Comparison of ENCODE assay signal across 8 mouse cellular contexts in the genomic region with DNA sequence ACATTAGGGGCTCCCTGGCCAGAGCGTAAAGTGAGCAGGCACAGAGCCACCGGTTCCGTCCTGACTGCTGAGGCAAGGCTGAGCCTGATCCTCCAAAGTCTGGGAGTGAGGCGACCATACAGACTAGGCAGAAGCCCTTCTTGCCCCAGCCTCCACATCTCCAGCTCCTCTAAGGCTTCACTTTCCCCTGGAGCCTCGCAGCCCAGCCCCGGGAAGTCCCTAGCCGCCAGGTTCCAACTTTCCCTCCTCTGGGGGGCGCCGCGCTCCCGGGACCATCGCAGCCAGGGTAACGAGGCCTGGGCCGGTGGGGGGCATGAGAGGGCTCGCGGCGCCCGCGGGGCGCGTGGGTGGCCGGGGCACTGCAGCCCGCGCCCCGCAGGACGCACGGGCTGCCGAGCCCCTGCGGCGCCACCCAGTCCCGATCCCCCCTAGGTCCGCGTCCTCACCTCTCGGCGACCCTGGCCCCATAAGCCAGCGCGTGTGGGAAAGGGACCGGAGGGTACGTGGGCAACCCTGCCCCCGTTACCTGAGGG. TPM values are rescaled to one million over a fixed set of nuclear protein-coding genes. Genes with fewer than 3 reads are reported as not detected.
DNase-seq lines count a peak whose midpoint lies in the region; ATAC-seq and TF ChIP-seq lines count a peak whose summit lies in the region.

No protein-coding gene starts in this region.

- H3K9me3 ChIP-seq in hindbrain, embryonic 16.5 days (ENCODE audit: control insufficient read depth, low read length): no peaks in the 10 kb centered on the region

- peak overlapping the region; percentile 99 for H3K4me3 ChIP-seq in gastrocnemius, adult 2 months
- peak overlapping the region; percentile 82 for H3K4me3 ChIP-seq in hindbrain, embryonic 16.5 days (ENCODE audit: low read length)

- TF ChIP-seq CTCF in gastrocnemius, adult 2 months (IDR thresholded peaks at IDR 0.05): peak; percentile 89; the same call in 1 of the 2 replicates

- peak overlapping the region; percentile 84 for H3K4me2 ChIP-seq in hindbrain, embryonic 16.5 days (ENCODE audit: low read length)

- peak overlapping the region; percentile 99 for H3K27ac ChIP-seq in gastrocnemius, adult 2 months
- peak overlapping the region; percentile 91 for H3K27ac ChIP-seq in hindbrain, embryonic 16.5 days (ENCODE audit: low read depth, low read length)

- WGBS in hindbrain, embryonic 16.5 days: under 1% methylated on average over 27 of the region's 40 CpGs

- no peaks in the 10 kb centered on the region for H3K27me3 ChIP-seq in hindbrain, embryonic 16.5 days (replicated peaks; ENCODE audit: control insufficient read depth, insufficient read depth, low read length)

- ATAC-seq in hindbrain, embryonic 16.5 days: no peak; the same call in 1 of the 2 replicates

- intact Hi-C loops in gastrocnemius, adult 2 months (cut with DNase I): loop anchor here (1.0 to 5.0 kb wide), 4 partner anchors 89 to 205 kb away; no protein-coding TSS in a partner anchor

- peak overlapping the region; percentile 84 for H3K9ac ChIP-seq in hindbrain, embryonic 16.5 days (ENCODE audit: low read depth, low read length)

- H3K4me1 ChIP-seq in hindbrain, embryonic 16.5 days (ENCODE audit: control insufficient read depth, insufficient read depth, low read depth, low read length): peaks cover 21% of the 10 kb centered on the region

- H3K36me3 ChIP-seq in hindbrain, embryonic 16.5 days (ENCODE audit: control insufficient read depth, insufficient read depth, low read length): no peaks in the 10 kb centered on the region

- DNase-seq in ZHBTc4 (ENCODE audit: low read depth, low spot score): peak; percentile 84
- DNase-seq in cerebellum, postnatal 4 days (ENCODE audit: low spot score in 2 of 2): peak; percentile 59 to 78
- DNase-seq in gastrocnemius, adult 2 months: peak; percentile 93
- DNase-seq in left cerebral cortex, adult 18-20 months (ENCODE audit: low spot score in 2 of 2): peak; percentile 76 to 82
- peak; percentile 89 to 92 for DNase-seq in lung, postnatal 4 days
- DNase-seq in retina, postnatal 1 day: peak; percentile 84
- DNase-seq in thymus, postnatal 4 days: peak; percentile 94

RNA-seq across cellular contexts. Expression of a gene that starts 0.4 kb away (rescaled TPM):
- 10 to 100 TPM; 10.8 to 18.2 TPM for total RNA-seq in gastrocnemius, adult 2 months (2021)
- polyA plus RNA-seq in hindbrain, embryonic 16.5 days (2015; fragmentation: Nextera tagmentation; extraction: Ambion mirVana): 5.2 and 5.9 TPM in 2 replicates
- 10 to 100 TPM; 31.6 to 36.0 TPM for total RNA-seq in left cerebral cortex, adult 18-20 months (2021)

RNA-seq across cellular contexts. Expression of a gene that starts 0.9 kb away (rescaled TPM):
- total RNA-seq in gastrocnemius, adult 2 months (2021): 10 to 100 TPM; 14.7 to 14.8 TPM
- polyA plus RNA-seq in hindbrain, embryonic 16.5 days (2015; fragmentation: Nextera tagmentation; extraction: Ambion mirVana): 70.0 and 76.4 TPM in 2 replicates
- 10 to 100 TPM; 69.8 to 70.7 TPM for total RNA-seq in left cerebral cortex, adult 18-20 months (2021)

Comparison
In these comparisons a context has a peak if more than half of its experiments do, and no peak if none do; other contexts are left out.
1. RNA of a gene that starts 0.9 kb away (total RNA-seq): 69.8 to 70.7 TPM in left cerebral cortex, adult 18-20 months; 14.7 to 14.8 TPM in gastrocnemius, adult 2 months; every median in the first group is over 4 times any median in the second.
2. Peak in every context shown above with its lines, with median percentiles within 50 percentile points of each other: DNase-seq.